Mouse (Mus musculus) urinary bladder, postnatal 25 days (tissue): ENCODE measurements around the gene Ppa1.

Experiments
- DNase-seq: peaks from one replicate; pipeline ENCODE4 v3.0.0; 2022; ENCODE audit warnings: low spot score

The Ppa1 gene

GRCm38 (mm10) chr10:61648737-61649645 is 639 bp downstream of the Ppa1 start:
- DNase-seq: no peak

GRCm38 (mm10) chr10:61654105-61654504 is 5.8 kb downstream of the Ppa1 start:
- no peak for DNase-seq

- no peak for DNase-seq
Observed at GRCm38 (mm10) chr10:61654691-61655090, 6.3 kb downstream of the Ppa1 start.

- DNase-seq: no peak
Observed at GRCm38 (mm10) chr10:61655188-61655587, 6.8 kb downstream of the Ppa1 start.

GRCm38 (mm10) chr10:61656928-61657882 is 8.9 kb downstream of the Ppa1 start:
- no peak for DNase-seq

- DNase-seq: peak; percentile 42
Observed at GRCm38 (mm10) chr10:61657985-61658384, 9.6 kb downstream of the Ppa1 start.

GRCm38 (mm10) chr10:61661887-61662286 is 13.5 kb downstream of the Ppa1 start:
- no peak for DNase-seq

- DNase-seq: no peak
Observed at GRCm38 (mm10) chr10:61662391-61662988, 14.1 kb downstream of the Ppa1 start.

GRCm38 (mm10) chr10:61665111-61665510 is 16.8 kb downstream of the Ppa1 start:
- DNase-seq: no peak

GRCm38 (mm10) chr10:61665651-61666050 is 17.3 kb downstream of the Ppa1 start:
- no peak for DNase-seq

- no peak for DNase-seq
Observed at GRCm38 (mm10) chr10:61669289-61669688, 20.9 kb downstream of the Ppa1 start.

GRCm38 (mm10) chr10:61669896-61670295 is 21.5 kb downstream of the Ppa1 start:
- no peak for DNase-seq

GRCm38 (mm10) chr10:61670758-61671157 is 22.4 kb downstream of the Ppa1 start:
- no peak for DNase-seq

- no peak for DNase-seq
Observed at GRCm38 (mm10) chr10:61675935-61676334, 27.6 kb downstream of the Ppa1 start.

- DNase-seq: no peak
Observed at GRCm38 (mm10) chr10:61679545-61679944, 31.2 kb downstream of the Ppa1 start.

- peak; percentile 98 for DNase-seq
Observed at GRCm38 (mm10) chr10:61680015-61680913, 31.9 kb downstream of the Ppa1 start, which contains the start of gene Sar1a. Sar1a (plus strand) TSS chr10:61680299.

GRCm38 (mm10) chr10:61689405-61689804 is 41.1 kb downstream of the Ppa1 start:
- DNase-seq: no peak

- no peak for DNase-seq
Observed at GRCm38 (mm10) chr10:61693563-61693962, 45.2 kb downstream of the Ppa1 start.

GRCm38 (mm10) chr10:61694870-61695670 is 46.7 kb downstream of the Ppa1 start, which contains the start of gene Tysnd1:
Tysnd1 (plus strand) TSS chr10:61695514.
- DNase-seq: peak; percentile 89
